Mouse (Mus musculus) left cerebral cortex, adult 2 months (tissue): Measurements from ENCODE around the gene Appbp2. TPM values are rescaled to one million over a fixed set of nuclear protein-coding genes. Genes with fewer than 3 reads are reported as not detected.

Experiments
- DNase-seq, 2 experiments: peaks; one replicate each; pipeline ENCODE4 v3.0.0; 2021 to 2022; ENCODE audit warnings: low spot score in 2 of 2, mixed read lengths in 1 of 2; ENCODE audit errors: extremely low spot score in 1 of 2
- H3K27ac ChIP-seq: fragments of 200-600 bp; 2 replicates; pipeline ENCODE4 v1.8.1; 2022
- H3K4me3 ChIP-seq: fragments of 200-600 bp; 2 replicates; pipeline ENCODE4 v1.8.1; 2022
- CTCF ChIP-seq: fragments of 200-600 bp; IDR thresholded peaks from 2 replicates; pipeline ENCODE4 v1.8.1; 2022; ENCODE audit warnings: antibody characterized with exemption, mild to moderate bottlenecking, moderate library complexity
- intact Hi-C: fragments of 180-260 bp; cut with DNase I; formaldehyde crosslinking; loops from one replicate; pipeline ENCODE4 v1.15.1; 2025
- total RNA-seq, 2 experiments: library from RNA; stranded (reverse); gene quantifications; 2 replicates each; pipeline ENCODE4 v1.2.3; 2021

The Appbp2 gene
- total RNA-seq, 2 experiments from 2014 or later = 54.4 to 58.1 TPM

- TF ChIP-seq CTCF = no peak; the same call in none of the 2 replicates
- intact Hi-C loops = loop anchor here (5.0 kb wide), 2 partner anchors 172 to 268 kb away; partner anchors contain the start of genes Ggnbp2 and Ppm1d
- Histone ChIP-seq H3K4me3 (peak within 1 kb of the TSS; percentile 84), H3K27ac (peak within 1 kb of the TSS; percentile 91)
- DNase-seq = peak; percentile 96 to 97
Measured at GRCm38 (mm10) chr11:85139581-85140540, 95.1 kb downstream of the Appbp2 start, which contains the start of gene Usp32. Gene Usp32 (minus strand): TSS chr11:85140161.

- intact Hi-C loops = no loop called here
- no peak for TF ChIP-seq CTCF
- Histone ChIP-seq H3K27ac (peak overlapping the region; percentile 91), H3K4me3 (peak overlapping the region; percentile 84)
- peak; percentile 10 to 11 for DNase-seq
Measured at GRCm38 (mm10) chr11:85138776-85139474, 96.0 kb downstream of the Appbp2 start.

Other genes starting within 250 kb of the Appbp2 start
- gene Usp32, start 95.0 kb downstream of the Appbp2 start, total RNA-seq = 100 to 1,000 TPM; 122 to 126 TPM
- gene 1700125H20Rik, start 64.7 kb downstream of the Appbp2 start, total RNA-seq = not detected
- 10 to 100 TPM; 17.7 to 18.0 TPM for gene Ppm1d, start 76.1 kb upstream of the Appbp2 start, total RNA-seq
- gene Bcas3, start 118.0 kb upstream of the Appbp2 start, total RNA-seq = 10 to 100 TPM; 69.1 to 73.0 TPM